Mouse (Mus musculus): ENCODE measurements around the gene Iqgap2. TPM values are rescaled to one million over a fixed set of nuclear protein-coding genes. Genes with fewer than 3 reads are reported as not detected.
A peak's percentile ranks its signal among the peaks of the same experiment; 100 is the strongest.

The Iqgap2 gene
- polyA plus RNA-seq, 1 experiment from 2014 or later: 3.4 TPM

- Histone ChIP-seq H3K9ac (no peak overlapping the region), H3K36me3 (replicated peaks) (no peaks in the 10 kb centered on the region), H3K4me2 (no peak overlapping the region), H3K27me3 (replicated peaks) (no peaks in the 10 kb centered on the region), H3K4me1 (no peaks in the 10 kb centered on the region), H3K27ac (no peak overlapping the region), H3K9me3 (no peaks in the 10 kb centered on the region), H3K4me3 (no peak overlapping the region)
- ATAC-seq (replicated peaks): no peak
- 87% methylated on average over 10 of the region's 10 CpGs for WGBS
Measured at GRCm38 (mm10) chr13:95788631-95789376, 102.9 kb downstream of the Iqgap2 start.

GRCm38 (mm10) chr13:95782969-95783332 lies 108.8 kb downstream of the Iqgap2 start:
- Histone ChIP-seq H3K4me3 (no peak overlapping the region), H3K4me2 (no peak overlapping the region), H3K27ac (no peak overlapping the region), H3K36me3 (replicated peaks) (no peaks in the 10 kb centered on the region), H3K9me3 (no peaks in the 10 kb centered on the region), H3K27me3 (replicated peaks) (no peaks in the 10 kb centered on the region), H3K9ac (no peak overlapping the region), H3K4me1 (no peaks in the 10 kb centered on the region)
- WGBS: 25% methylated on average over 2 of the region's 2 CpGs
- no peak for ATAC-seq (replicated peaks)

GRCm38 (mm10) chr13:95782311-95782968 lies 109.3 kb downstream of the Iqgap2 start:
- Histone ChIP-seq H3K4me2 (no peak overlapping the region), H3K9ac (no peak overlapping the region), H3K4me3 (no peak overlapping the region), H3K27ac (no peak overlapping the region), H3K27me3 (replicated peaks) (no peaks in the 10 kb centered on the region), H3K9me3 (no peaks in the 10 kb centered on the region), H3K4me1 (no peaks in the 10 kb centered on the region), H3K36me3 (replicated peaks) (no peaks in the 10 kb centered on the region)
- no peak for ATAC-seq (replicated peaks)
- 66% methylated on average over 15 of the region's 15 CpGs for WGBS

GRCm38 (mm10) chr13:95780038-95780437 lies 111.7 kb downstream of the Iqgap2 start:
- H3K4me2 ChIP-seq: no peak overlapping the region
- H3K27ac ChIP-seq: no peak overlapping the region
- H3K4me1 ChIP-seq: no peaks in the 10 kb centered on the region
- H3K36me3 ChIP-seq (replicated peaks): no peaks in the 10 kb centered on the region
- 88% methylated on average over 7 of the region's 7 CpGs for WGBS
- no peak for ATAC-seq (replicated peaks)
- no peaks in the 10 kb centered on the region for H3K27me3 ChIP-seq (replicated peaks)
- no peaks in the 10 kb centered on the region for H3K9me3 ChIP-seq
- no peak overlapping the region for H3K4me3 ChIP-seq
- no peak overlapping the region for H3K9ac ChIP-seq

- Histone ChIP-seq H3K27ac (no peak overlapping the region), H3K9ac (no peak overlapping the region), H3K27me3 (replicated peaks) (no peaks in the 10 kb centered on the region), H3K36me3 (replicated peaks) (no peaks in the 10 kb centered on the region), H3K9me3 (no peaks in the 10 kb centered on the region), H3K4me2 (no peak overlapping the region), H3K4me1 (no peaks in the 10 kb centered on the region), H3K4me3 (no peak overlapping the region)
- WGBS: 92% methylated on average over 8 of the region's 8 CpGs
- no peak for ATAC-seq (replicated peaks)
Measured at GRCm38 (mm10) chr13:95779261-95779660, 112.5 kb downstream of the Iqgap2 start.

GRCm38 (mm10) chr13:95778761-95779161 lies 113.0 kb downstream of the Iqgap2 start:
- WGBS: 78% methylated on average over 9 of the region's 9 CpGs
- H3K4me1 ChIP-seq: no peaks in the 10 kb centered on the region

GRCm38 (mm10) chr13:95777651-95778391 lies 113.9 kb downstream of the Iqgap2 start:
- Histone ChIP-seq H3K4me3 (no peak overlapping the region), H3K9me3 (no peaks in the 10 kb centered on the region), H3K27me3 (replicated peaks) (no peaks in the 10 kb centered on the region), H3K4me2 (no peak overlapping the region), H3K36me3 (replicated peaks) (no peaks in the 10 kb centered on the region), H3K4me1 (no peaks in the 10 kb centered on the region), H3K27ac (no peak overlapping the region), H3K9ac (no peak overlapping the region)
- 89% methylated on average over 5 of the region's 5 CpGs for WGBS
- no peak for ATAC-seq (replicated peaks)

More at GRCm38 (mm10) chr13:95778761-95779161, 113.0 kb downstream of the Iqgap2 start:
- Histone ChIP-seq H3K9me3 (no peaks in the 10 kb centered on the region), H3K36me3 (replicated peaks) (no peaks in the 10 kb centered on the region), H3K4me2 (no peak overlapping the region), H3K9ac (no peak overlapping the region), H3K4me3 (no peak overlapping the region), H3K27ac (no peak overlapping the region), H3K27me3 (replicated peaks) (no peaks in the 10 kb centered on the region)
- no peak for ATAC-seq (replicated peaks)

GRCm38 (mm10) chr13:95777237-95777636 lies 114.5 kb downstream of the Iqgap2 start:
- no peak overlapping the region for H3K4me3 ChIP-seq
- 26% methylated on average over 2 of the region's 2 CpGs for WGBS
- no peak overlapping the region for H3K4me2 ChIP-seq
- no peaks in the 10 kb centered on the region for H3K27me3 ChIP-seq (replicated peaks)
- H3K9ac ChIP-seq: no peak overlapping the region
- H3K27ac ChIP-seq: no peak overlapping the region
- H3K36me3 ChIP-seq (replicated peaks): no peaks in the 10 kb centered on the region
- H3K4me1 ChIP-seq: no peaks in the 10 kb centered on the region
- H3K9me3 ChIP-seq: no peaks in the 10 kb centered on the region
- 0 out of 2 replicates have a peak, but pooled peaks have one; percentile 35 for ATAC-seq (replicated peaks)

GRCm38 (mm10) chr13:95774966-95775696 lies 116.6 kb downstream of the Iqgap2 start:
- no peaks in the 10 kb centered on the region for H3K4me1 ChIP-seq
- H3K9ac ChIP-seq: no peak overlapping the region
- 33% methylated on average over 11 of the region's 11 CpGs for WGBS
- H3K27ac ChIP-seq: no peak overlapping the region
- H3K4me3 ChIP-seq: no peak overlapping the region
- H3K27me3 ChIP-seq (replicated peaks): no peaks in the 10 kb centered on the region
- no peaks in the 10 kb centered on the region for H3K9me3 ChIP-seq
- no peak overlapping the region for H3K4me2 ChIP-seq
- ATAC-seq (replicated peaks): 0 out of 2 replicates have a peak, but pooled peaks have one; percentile 44
- no peaks in the 10 kb centered on the region for H3K36me3 ChIP-seq (replicated peaks)

- Histone ChIP-seq H3K9me3 (no peaks in the 10 kb centered on the region), H3K4me1 (peaks cover 2% of the 10 kb centered on the region; the same call in 1 of the 2 replicates), H3K27ac (no peak overlapping the region), H3K4me3 (no peak overlapping the region), H3K27me3 (replicated peaks) (no peaks in the 10 kb centered on the region), H3K36me3 (replicated peaks) (no peaks in the 10 kb centered on the region), H3K9ac (no peak overlapping the region), H3K4me2 (no peak overlapping the region)
- peak; percentile 58; the same call in 1 of the 2 replicates for ATAC-seq (replicated peaks)
- WGBS: 29% methylated on average over 9 of the region's 9 CpGs
Measured at GRCm38 (mm10) chr13:95765017-95765416, 126.7 kb downstream of the Iqgap2 start.

GRCm38 (mm10) chr13:95763876-95764517 lies 127.7 kb downstream of the Iqgap2 start:
- WGBS: 68% methylated on average over 3 of the region's 3 CpGs

More at GRCm38 (mm10) chr13:95763876-95764517, 127.7 kb downstream of the Iqgap2 start:
- no peak overlapping the region for H3K4me2 ChIP-seq
- no peak for ATAC-seq (replicated peaks)
- H3K4me3 ChIP-seq: no peak overlapping the region
- peaks cover 2% of the 10 kb centered on the region; the same call in 1 of the 2 replicates for H3K4me1 ChIP-seq
- H3K36me3 ChIP-seq (replicated peaks): no peaks in the 10 kb centered on the region
- no peaks in the 10 kb centered on the region for H3K27me3 ChIP-seq (replicated peaks)
- H3K9ac ChIP-seq: no peak overlapping the region
- H3K27ac ChIP-seq: no peak overlapping the region
- no peaks in the 10 kb centered on the region for H3K9me3 ChIP-seq
